Comparison of ENCODE assay signal across 8 mouse cellular contexts in the genomic region with DNA sequence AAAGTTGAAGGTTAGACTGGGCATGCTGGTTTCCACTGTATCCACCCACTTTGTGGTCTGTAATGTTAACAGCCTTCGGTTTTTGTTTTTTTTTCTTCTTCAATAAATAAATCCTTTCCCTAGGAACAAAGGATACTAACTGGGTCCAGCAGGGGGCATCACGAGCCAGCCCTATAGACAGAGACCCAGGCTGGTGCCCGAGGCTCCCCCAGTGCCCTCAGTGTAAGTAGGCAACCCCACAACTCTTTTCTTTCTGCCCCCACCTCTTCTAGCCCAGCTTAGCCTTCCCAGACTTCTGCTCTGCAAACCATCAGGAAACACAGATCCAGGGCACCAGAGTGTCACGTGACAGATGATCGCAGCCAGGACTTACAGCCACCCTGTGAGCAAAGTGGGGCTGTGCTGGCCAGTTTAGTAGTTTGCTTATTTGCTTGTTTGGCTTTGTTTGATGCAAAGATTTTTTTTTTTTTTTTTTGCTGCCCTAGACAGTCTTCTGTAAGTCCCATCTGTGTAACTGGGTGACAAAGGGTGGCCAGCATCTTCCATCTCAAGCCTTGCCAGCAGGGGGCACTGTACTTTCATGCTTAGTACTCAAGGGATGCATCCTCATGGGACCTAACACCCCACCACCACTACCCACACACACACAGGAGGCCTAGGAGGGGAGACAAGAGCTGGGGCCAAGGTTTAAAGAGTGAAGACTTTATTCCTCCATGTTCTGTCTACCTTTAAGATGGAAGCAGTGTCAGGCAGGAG. TPM values are rescaled to one million over a fixed set of nuclear protein-coding genes. Genes with fewer than 3 reads are reported as not detected.
DNase-seq lines count a peak whose midpoint lies in the region; ATAC-seq and TF ChIP-seq lines count a peak whose summit lies in the region.

No protein-coding gene starts in this region.

- 41% methylated on average over 5 of the region's 5 CpGs for WGBS in heart, embryonic 13.5 days
- WGBS in lung, embryonic 14.5 days, result 38% methylated on average over 5 of the region's 5 CpGs

- no peak for DNase-seq in heart, adult 9 months (ENCODE audit: low spot score in 2 of 2)
- DNase-seq in B cell, adult 2 months, result peak; percentile 25 to 34
- peak; percentile 29 for DNase-seq in brain, adult 2 months (ENCODE audit: low read depth, low spot score)
- peak; percentile 49 for DNase-seq in lung, embryonic 14.5 days
- DNase-seq in frontal cortex, postnatal 14 days (ENCODE audit: low spot score in 2 of 2), result no peak
- no peak for DNase-seq in right cerebral cortex, postnatal 25 days

- H3K36me3 ChIP-seq in heart, embryonic 13.5 days, result no peaks in the 10 kb centered on the region
- H3K36me3 ChIP-seq in lung, embryonic 14.5 days (ENCODE audit: insufficient read depth), result no peaks in the 10 kb centered on the region

- no peak overlapping the region for H3K4me3 ChIP-seq in heart, embryonic 13.5 days
- H3K4me3 ChIP-seq in lung, embryonic 14.5 days (ENCODE audit: low read depth, low read length), result no peak overlapping the region

- peaks cover 24% of the 10 kb centered on the region for H3K4me1 ChIP-seq in heart, embryonic 13.5 days
- peaks cover 6% of the 10 kb centered on the region; the same call in 1 of the 2 replicates for H3K4me1 ChIP-seq in lung, embryonic 14.5 days (ENCODE audit: insufficient read depth)

- ATAC-seq in heart, embryonic 13.5 days (ENCODE audit: extremely low read depth, insufficient number of reproducible peaks, low FRiP score, low TSS enrichment), result no peak
- peak; percentile 25; the same call in 1 of the 2 replicates for ATAC-seq in lung, embryonic 14.5 days (ENCODE audit: insufficient read depth)
- no peak for ATAC-seq in activated CD4-positive, CD25-positive, alpha-beta regulatory T cell, adult 4 months

- H3K9ac ChIP-seq in heart, embryonic 13.5 days, result no peak overlapping the region
- H3K9ac ChIP-seq in lung, embryonic 14.5 days, result no peak overlapping the region

- 0 out of 2 replicates have a peak overlapping the region, but pooled peaks have one; percentile 20 for H3K27ac ChIP-seq in heart, embryonic 13.5 days (replicated peaks)
- no peak overlapping the region for H3K27ac ChIP-seq in lung, embryonic 14.5 days (ENCODE audit: low read depth)

- no peaks in the 10 kb centered on the region; the same call in 1 of the 2 replicates for H3K27me3 ChIP-seq in heart, embryonic 13.5 days (replicated peaks)
- no peaks in the 10 kb centered on the region for H3K27me3 ChIP-seq in lung, embryonic 14.5 days (ENCODE audit: insufficient read depth, low read length)

- peak; percentile 61 for TF ChIP-seq CTCF in lung, embryonic 14.5 days (IDR thresholded peaks at IDR 0.05; ENCODE audit: low read depth)

- no peak overlapping the region for H3K4me2 ChIP-seq in heart, embryonic 13.5 days
- no peak overlapping the region for H3K4me2 ChIP-seq in lung, embryonic 14.5 days

- no peaks in the 10 kb centered on the region for H3K9me3 ChIP-seq in heart, embryonic 13.5 days
- H3K9me3 ChIP-seq in lung, embryonic 14.5 days (ENCODE audit: low read depth, low read length), result no peaks in the 10 kb centered on the region

RNA-seq across cellular contexts. Expression of a gene that starts 9.3 kb away (rescaled TPM):
- 3.6 and 4.4 TPM in 2 replicates for polyA plus RNA-seq in heart, embryonic 13.5 days (2015; fragmentation: Nextera tagmentation; extraction: Ambion mirVana)
- 3.0 and 3.4 TPM in 2 replicates for polyA plus RNA-seq in lung, embryonic 14.5 days (2014; fragmentation: Nextera tagmentation; extraction: Ambion mirVana)
- not detected for polyA plus RNA-seq in activated CD4-positive, CD25-positive, alpha-beta regulatory T cell, adult 4 months (2017; shearing (Covaris generic))

RNA-seq across cellular contexts. Expression of a gene that starts 21.4 kb away (rescaled TPM):
- not detected in 2 replicates for polyA plus RNA-seq in heart, embryonic 13.5 days (2015; fragmentation: Nextera tagmentation; extraction: Ambion mirVana)
- polyA plus RNA-seq in lung, embryonic 14.5 days (2014; fragmentation: Nextera tagmentation; extraction: Ambion mirVana), result not detected in 2 replicates
- polyA plus RNA-seq in activated CD4-positive, CD25-positive, alpha-beta regulatory T cell, adult 4 months (2017; shearing (Covaris generic)), result not detected

RNA-seq across cellular contexts. Expression of a gene that starts 42.9 kb away (rescaled TPM):
- 0.20 and 0.29 TPM in 2 replicates for polyA plus RNA-seq in heart, embryonic 13.5 days (2015; fragmentation: Nextera tagmentation; extraction: Ambion mirVana)
- 1.8 and 1.9 TPM in 2 replicates for polyA plus RNA-seq in lung, embryonic 14.5 days (2014; fragmentation: Nextera tagmentation; extraction: Ambion mirVana)
- polyA plus RNA-seq in activated CD4-positive, CD25-positive, alpha-beta regulatory T cell, adult 4 months (2017; shearing (Covaris generic)), result not detected

RNA-seq across cellular contexts. Expression of a gene that starts 44.3 kb away (rescaled TPM):
- not detected in 2 replicates for polyA plus RNA-seq in heart, embryonic 13.5 days (2015; fragmentation: Nextera tagmentation; extraction: Ambion mirVana)
- polyA plus RNA-seq in lung, embryonic 14.5 days (2014; fragmentation: Nextera tagmentation; extraction: Ambion mirVana), result 0.09 TPM in 1 of 2 replicates, not detected in the other
- polyA plus RNA-seq in activated CD4-positive, CD25-positive, alpha-beta regulatory T cell, adult 4 months (2017; shearing (Covaris generic)), result not detected

RNA-seq across cellular contexts. Expression of a gene that starts 51.9 kb away (rescaled TPM):
- polyA plus RNA-seq in heart, embryonic 13.5 days (2015; fragmentation: Nextera tagmentation; extraction: Ambion mirVana), result 6.0 and 6.6 TPM in 2 replicates
- 9.0 and 10.4 TPM in 2 replicates for polyA plus RNA-seq in lung, embryonic 14.5 days (2014; fragmentation: Nextera tagmentation; extraction: Ambion mirVana)
- polyA plus RNA-seq in activated CD4-positive, CD25-positive, alpha-beta regulatory T cell, adult 4 months (2017; shearing (Covaris generic)), result 10 to 100 TPM in 1 of 2 experiments, 1 to 10 TPM in 1; 9.8 to 13.4 TPM

Comparison
In these comparisons a context has a peak if more than half of its experiments do, and no peak if none do; other contexts are left out.
1. DNase-seq: peak in B cell, adult 2 months (2 of 2), brain, adult 2 months (single experiment) and lung, embryonic 14.5 days (single experiment); none in heart, adult 9 months (0 of 2), frontal cortex, postnatal 14 days (0 of 2) and right cerebral cortex, postnatal 25 days (single experiment).